24 mouse cellular contexts compared by ENCODE assay signal in genomic region chr9:61135917-61136316, GRCm38 (mm10).
DNase-seq lines count a peak whose midpoint lies in the region; ATAC-seq and TF ChIP-seq lines count a peak whose summit lies in the region.
"Had no signal": no experiment of that assay in that cellular context is flagged by ENCODE, and none has a peak within 500 bp of the region (broad histone marks: within the 10 kb centered on the region; RNA-seq: fewer than 3 reads in every experiment).

No protein-coding gene starts in this region.

- WGBS in hindbrain, embryonic 12.5 days = 46% methylated on average over 3 of the region's 3 CpGs
- 62% methylated on average over 3 of the region's 3 CpGs for WGBS in hindbrain, embryonic 16.5 days
- 36% methylated on average over 3 of the region's 3 CpGs for WGBS in neural tube, embryonic 11.5 days
- 45% methylated on average over 3 of the region's 3 CpGs for WGBS in neural tube, embryonic 15.5 days
- 47% methylated on average over 3 of the region's 3 CpGs for WGBS in embryonic facial prominence, embryonic 14.5 days
- WGBS in limb, embryonic 14.5 days = 18% methylated on average over 3 of the region's 3 CpGs
- 77% methylated on average over 3 of the region's 3 CpGs for WGBS in kidney, adult 2 months

- no peak overlapping the region for H3K4me3 ChIP-seq in hindbrain, embryonic 12.5 days
- H3K4me3 ChIP-seq in hindbrain, embryonic 16.5 days (ENCODE audit: low read length) = no peak overlapping the region
- no peak overlapping the region for H3K4me3 ChIP-seq in neural tube, embryonic 11.5 days (ENCODE audit: low read depth, low read length)
- no peak overlapping the region for H3K4me3 ChIP-seq in neural tube, embryonic 15.5 days (replicated peaks)
- H3K4me3 ChIP-seq in embryonic facial prominence, embryonic 14.5 days (ENCODE audit: low read depth, low read length) = no peak overlapping the region
- no peak overlapping the region for H3K4me3 ChIP-seq in limb, embryonic 14.5 days (replicated peaks; ENCODE audit: low read length)
- H3K4me3 ChIP-seq in kidney, adult 2 months (ENCODE audit: insufficient read depth, low read depth, low read length) = no peak overlapping the region
- H3K4me3 ChIP-seq: forebrain, embryonic 15.5 days; heart, embryonic 13.5 days; kidney, embryonic 15.5 days; liver, embryonic 12.5 days had no signal

- no peak overlapping the region for H3K4me2 ChIP-seq in hindbrain, embryonic 12.5 days (replicated peaks)
- no peak overlapping the region for H3K4me2 ChIP-seq in hindbrain, embryonic 16.5 days (ENCODE audit: low read length)
- H3K4me2 ChIP-seq in neural tube, embryonic 11.5 days (ENCODE audit: low read depth) = no peak overlapping the region
- H3K4me2 ChIP-seq in neural tube, embryonic 15.5 days = no peak overlapping the region
- no peak overlapping the region for H3K4me2 ChIP-seq in embryonic facial prominence, embryonic 14.5 days (ENCODE audit: low read depth, low read length)
- no peak overlapping the region for H3K4me2 ChIP-seq in limb, embryonic 14.5 days (replicated peaks; ENCODE audit: low read depth, low read length, severe bottlenecking)
- H3K4me2 ChIP-seq: forebrain, embryonic 15.5 days; heart, embryonic 13.5 days; kidney, embryonic 15.5 days; liver, embryonic 12.5 days had no signal

- peaks cover 27% of the 10 kb centered on the region for H3K4me1 ChIP-seq in hindbrain, embryonic 12.5 days
- H3K4me1 ChIP-seq in hindbrain, embryonic 16.5 days (ENCODE audit: control insufficient read depth, insufficient read depth, low read depth, low read length) = no peaks in the 10 kb centered on the region; the same call in 1 of the 2 replicates
- H3K4me1 ChIP-seq in neural tube, embryonic 11.5 days (ENCODE audit: control insufficient read depth, insufficient read depth, low read length) = peaks cover 8% of the 10 kb centered on the region; the same call in 1 of the 2 replicates
- peaks cover 11% of the 10 kb centered on the region for H3K4me1 ChIP-seq in neural tube, embryonic 15.5 days
- peaks cover 13% of the 10 kb centered on the region; the same call in 1 of the 2 replicates for H3K4me1 ChIP-seq in embryonic facial prominence, embryonic 14.5 days (ENCODE audit: control insufficient read depth, insufficient read depth, low read length)
- H3K4me1 ChIP-seq in limb, embryonic 14.5 days (ENCODE audit: control insufficient read depth, insufficient read depth, low read length) = peaks cover 7% of the 10 kb centered on the region; the same call in 1 of the 2 replicates
- no peaks in the 10 kb centered on the region for H3K4me1 ChIP-seq in kidney, adult 2 months (ENCODE audit: control insufficient read depth, insufficient read depth, low read length)
- H3K4me1 ChIP-seq: forebrain, embryonic 15.5 days; heart, embryonic 13.5 days; liver, embryonic 12.5 days had no signal

- no peak overlapping the region for H3K9ac ChIP-seq in hindbrain, embryonic 12.5 days
- no peak overlapping the region for H3K9ac ChIP-seq in hindbrain, embryonic 16.5 days (ENCODE audit: low read depth, low read length)
- no peak overlapping the region; the same call in 1 of the 2 replicates for H3K9ac ChIP-seq in neural tube, embryonic 11.5 days (ENCODE audit: low read length)
- H3K9ac ChIP-seq in neural tube, embryonic 15.5 days (replicated peaks) = no peak overlapping the region
- H3K9ac ChIP-seq in embryonic facial prominence, embryonic 14.5 days (ENCODE audit: low read depth, low read length) = no peak overlapping the region
- H3K9ac ChIP-seq in limb, embryonic 14.5 days (ENCODE audit: low read depth, low read length, severe bottlenecking) = no peak overlapping the region
- H3K9ac ChIP-seq: forebrain, embryonic 15.5 days; heart, embryonic 13.5 days; kidney, embryonic 15.5 days; liver, embryonic 12.5 days had no signal

- ATAC-seq in hindbrain, embryonic 12.5 days (ENCODE audit: low FRiP score) = no peak
- no peak for ATAC-seq in hindbrain, embryonic 16.5 days
- no peak for ATAC-seq in neural tube, embryonic 11.5 days (ENCODE audit: insufficient read depth, low FRiP score, low TSS enrichment)
- ATAC-seq in neural tube, embryonic 15.5 days (ENCODE audit: low FRiP score) = no peak
- peak; percentile 26; the same call in 1 of the 2 replicates for ATAC-seq in embryonic facial prominence, embryonic 14.5 days (ENCODE audit: low read depth)
- peak; percentile 53 for ATAC-seq in limb, embryonic 14.5 days (ENCODE audit: low FRiP score, low read depth)
- ATAC-seq: inflammation-experienced regulatory T-cells, adult 6 months; liver, embryonic 12.5 days; lung, postnatal 0 days; Patski had no signal

- no peak for TF ChIP-seq CTCF in kidney, adult 2 months (conservative IDR thresholded peaks at IDR 0.05; ENCODE audit: insufficient read depth, insufficient read length, low read depth, low read length)

- no peak for DNase-seq in neural tube, embryonic 11.5 days (ENCODE audit: low spot score)
- DNase-seq in embryonic facial prominence, embryonic 14.5 days (ENCODE audit: low spot score) = no peak
- no peak for DNase-seq in limb, embryonic 14.5 days (ENCODE audit: low spot score)
- DNase-seq in c-Kit-positive CD71-positive TER-119-positive erythroid progenitor cells, embryonic 14.5 days (ENCODE audit: low spot score) = no peak
- no peak for DNase-seq in kidney, adult 2 months
- DNase-seq: adrenal gland, postnatal 10 days; cerebellum, adult 11 months; cerebellum, adult 9-10 months; cerebellum, postnatal 36 days; heart, postnatal 10 days; kidney, adult 11 months; lung, adult 18-20 months; lung, postnatal 4 days; thymus, postnatal 4 days had no signal

- no peak for TF ChIP-seq POLR2A in limb, embryonic 14.5 days (IDR thresholded peaks at IDR 0.05; ENCODE audit: borderline replicate concordance, extremely low read depth, insufficient read depth, insufficient read length)
- TF ChIP-seq POLR2A in kidney, adult 2 months (IDR thresholded peaks at IDR 0.05; ENCODE audit: low read depth, low read length) = no peak

- H3K27me3 ChIP-seq in hindbrain, embryonic 12.5 days = peaks cover 8% of the 10 kb centered on the region
- H3K27me3 ChIP-seq in hindbrain, embryonic 16.5 days (replicated peaks; ENCODE audit: control insufficient read depth, insufficient read depth, low read length) = no peaks in the 10 kb centered on the region; the same call in 1 of the 2 replicates
- H3K27me3 ChIP-seq in neural tube, embryonic 11.5 days (ENCODE audit: control insufficient read depth, insufficient read depth, low read length) = no peaks in the 10 kb centered on the region
- H3K27me3 ChIP-seq in neural tube, embryonic 15.5 days (replicated peaks) = 0 out of 2 replicates have a peak, but pooled peaks cover 9% of the 10 kb centered on the region
- H3K27me3 ChIP-seq in embryonic facial prominence, embryonic 14.5 days (replicated peaks; ENCODE audit: control insufficient read depth, insufficient read depth, low read length) = no peaks in the 10 kb centered on the region
- no peaks in the 10 kb centered on the region for H3K27me3 ChIP-seq in limb, embryonic 14.5 days (ENCODE audit: control insufficient read depth, insufficient read depth, low read length)
- H3K27me3 ChIP-seq in kidney, adult 2 months (replicated peaks; ENCODE audit: control insufficient read depth, insufficient read depth, low read length) = no peaks in the 10 kb centered on the region
- H3K27me3 ChIP-seq: forebrain, embryonic 15.5 days; Patski had no signal

- H3K36me3 ChIP-seq in hindbrain, embryonic 12.5 days = no peaks in the 10 kb centered on the region
- no peaks in the 10 kb centered on the region for H3K36me3 ChIP-seq in hindbrain, embryonic 16.5 days (ENCODE audit: control insufficient read depth, insufficient read depth, low read length)
- no peaks in the 10 kb centered on the region for H3K36me3 ChIP-seq in neural tube, embryonic 11.5 days (ENCODE audit: control insufficient read depth, insufficient read depth, low read length)
- no peaks in the 10 kb centered on the region for H3K36me3 ChIP-seq in neural tube, embryonic 15.5 days
- H3K36me3 ChIP-seq in embryonic facial prominence, embryonic 14.5 days (ENCODE audit: control insufficient read depth, insufficient read depth, low read length) = no peaks in the 10 kb centered on the region
- H3K36me3 ChIP-seq in limb, embryonic 14.5 days (ENCODE audit: control insufficient read depth, insufficient read depth, low read length) = no peaks in the 10 kb centered on the region
- H3K36me3 ChIP-seq in kidney, adult 2 months (ENCODE audit: control insufficient read depth, insufficient read depth, low read length) = no peaks in the 10 kb centered on the region
- H3K36me3 ChIP-seq: forebrain, embryonic 15.5 days; heart, embryonic 13.5 days; kidney, embryonic 15.5 days; liver, embryonic 12.5 days had no signal

- no peaks in the 10 kb centered on the region for H3K9me3 ChIP-seq in hindbrain, embryonic 12.5 days (replicated peaks)
- no peaks in the 10 kb centered on the region for H3K9me3 ChIP-seq in hindbrain, embryonic 16.5 days (ENCODE audit: control insufficient read depth, low read length)
- no peaks in the 10 kb centered on the region for H3K9me3 ChIP-seq in neural tube, embryonic 11.5 days (ENCODE audit: control insufficient read depth, low read length)
- H3K9me3 ChIP-seq in neural tube, embryonic 15.5 days (replicated peaks) = no peaks in the 10 kb centered on the region
- no peaks in the 10 kb centered on the region for H3K9me3 ChIP-seq in embryonic facial prominence, embryonic 14.5 days (ENCODE audit: control insufficient read depth, low read length)
- H3K9me3 ChIP-seq in limb, embryonic 14.5 days (ENCODE audit: control insufficient read depth, low read length) = no peaks in the 10 kb centered on the region
- H3K9me3 ChIP-seq: forebrain, embryonic 15.5 days; heart, embryonic 13.5 days; kidney, embryonic 15.5 days; liver, embryonic 12.5 days had no signal

- peak overlapping the region; percentile 64 for H3K27ac ChIP-seq in hindbrain, embryonic 12.5 days
- H3K27ac ChIP-seq in hindbrain, embryonic 16.5 days (ENCODE audit: low read depth, low read length) = no peak overlapping the region
- 0 out of 2 replicates have a peak overlapping the region, but pooled peaks have one; percentile 53 for H3K27ac ChIP-seq in neural tube, embryonic 11.5 days (ENCODE audit: low read depth, low read length)
- H3K27ac ChIP-seq in neural tube, embryonic 15.5 days (replicated peaks) = no peak overlapping the region
- no peak overlapping the region for H3K27ac ChIP-seq in embryonic facial prominence, embryonic 14.5 days (replicated peaks; ENCODE audit: low read depth, low read length)
- H3K27ac ChIP-seq in limb, embryonic 14.5 days (replicated peaks; ENCODE audit: low read depth, low read length) = no peak overlapping the region; the same call in 1 of the 2 replicates
- no peak overlapping the region for H3K27ac ChIP-seq in kidney, adult 2 months (ENCODE audit: insufficient read depth, low read depth, low read length)
- H3K27ac ChIP-seq: forebrain, embryonic 15.5 days; heart, embryonic 13.5 days; kidney, embryonic 15.5 days; liver, embryonic 12.5 days had no signal

Comparison
In these comparisons a context has a peak if more than half of its experiments do, and no peak if none do; other contexts are left out.
1. H3K27ac ChIP-seq: peak in hindbrain, embryonic 12.5 days (single experiment) and neural tube, embryonic 11.5 days (single experiment); none in hindbrain, embryonic 16.5 days (single experiment), neural tube, embryonic 15.5 days (single experiment), embryonic facial prominence, embryonic 14.5 days (single experiment), limb, embryonic 14.5 days (single experiment) and kidney, adult 2 months (single experiment).
2. ATAC-seq: peak in embryonic facial prominence, embryonic 14.5 days (single experiment) and limb, embryonic 14.5 days (single experiment); none in hindbrain, embryonic 12.5 days (single experiment), hindbrain, embryonic 16.5 days (single experiment), neural tube, embryonic 11.5 days (single experiment) and neural tube, embryonic 15.5 days (single experiment).